12 mouse cellular contexts compared by ENCODE assay signal in the genomic region with DNA sequence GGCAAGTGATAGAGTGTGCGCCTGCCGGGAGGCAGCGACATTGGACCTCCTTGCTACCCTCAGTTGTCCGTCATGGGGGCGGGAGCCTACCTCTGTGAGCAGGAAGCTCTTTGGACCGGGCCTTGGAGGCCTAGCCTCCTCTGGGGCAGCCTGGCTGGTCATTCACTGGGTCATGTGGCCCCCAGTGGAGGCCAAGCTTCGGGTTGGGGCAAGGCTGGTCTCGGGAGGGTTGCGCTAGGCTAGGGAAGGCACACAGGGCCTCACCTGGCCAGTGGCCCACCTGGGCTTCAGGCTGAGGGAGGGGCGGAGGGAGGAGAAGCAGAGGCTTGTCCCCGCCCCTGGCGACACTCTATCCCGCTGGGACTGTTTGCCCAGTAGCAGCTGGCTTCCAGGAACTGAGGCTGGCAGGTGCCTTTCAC. TPM values are rescaled to one million over a fixed set of nuclear protein-coding genes. Genes with fewer than 3 reads are reported as not detected.
DNase-seq lines count a peak whose midpoint lies in the region; ATAC-seq lines count a peak whose summit lies in the region.
"Had no signal": no experiment of that assay in that cellular context is flagged by ENCODE, and none has a peak within 500 bp of the region (broad histone marks: within the 10 kb centered on the region; RNA-seq: fewer than 3 reads in every experiment).

No protein-coding gene starts in this region.

- WGBS in neural tube, embryonic 12.5 days, result 11% methylated on average over 13 of the region's 13 CpGs
- WGBS in liver, embryonic 12.5 days (ENCODE audit: insufficient replicate concordance), result 33% methylated on average over 13 of the region's 13 CpGs
- WGBS in stomach, embryonic 15.5 days, result 6% methylated on average over 12 of the region's 13 CpGs
- 17% methylated on average over 13 of the region's 13 CpGs for WGBS in midbrain, embryonic 15.5 days

- H3K27ac ChIP-seq in neural tube, embryonic 12.5 days, result no peak overlapping the region
- peak overlapping the region; percentile 54 for H3K27ac ChIP-seq in liver, embryonic 12.5 days
- H3K27ac ChIP-seq in stomach, embryonic 15.5 days, result peak overlapping the region; percentile 83
- H3K27ac ChIP-seq in midbrain, embryonic 15.5 days, result no peak overlapping the region

- H3K9ac ChIP-seq in neural tube, embryonic 12.5 days, result 0 out of 2 replicates have a peak overlapping the region, but pooled peaks have one; percentile 8
- H3K9ac ChIP-seq in liver, embryonic 12.5 days, result peak overlapping the region; percentile 45
- H3K9ac ChIP-seq in stomach, embryonic 15.5 days, result 0 out of 2 replicates have a peak overlapping the region, but pooled peaks have one; percentile 9
- H3K9ac ChIP-seq in midbrain, embryonic 15.5 days, result no peak overlapping the region

- no peak overlapping the region for H3K4me2 ChIP-seq in neural tube, embryonic 12.5 days (replicated peaks)
- peak overlapping the region; percentile 12; the same call in 1 of the 2 replicates for H3K4me2 ChIP-seq in liver, embryonic 12.5 days
- peak overlapping the region; percentile 43 for H3K4me2 ChIP-seq in stomach, embryonic 15.5 days
- H3K4me2 ChIP-seq in midbrain, embryonic 15.5 days, result no peak overlapping the region

- H3K36me3 ChIP-seq in neural tube, embryonic 12.5 days, result no peaks in the 10 kb centered on the region
- no peaks in the 10 kb centered on the region for H3K36me3 ChIP-seq in liver, embryonic 12.5 days
- no peaks in the 10 kb centered on the region for H3K36me3 ChIP-seq in stomach, embryonic 15.5 days
- H3K36me3 ChIP-seq in midbrain, embryonic 15.5 days (replicated peaks), result no peaks in the 10 kb centered on the region

- H3K4me1 ChIP-seq in neural tube, embryonic 12.5 days, result peaks cover 4% of the 10 kb centered on the region
- H3K4me1 ChIP-seq in liver, embryonic 12.5 days, result peaks cover 93% of the 10 kb centered on the region
- peaks cover 5% of the 10 kb centered on the region; the same call in 1 of the 2 replicates for H3K4me1 ChIP-seq in stomach, embryonic 15.5 days
- H3K4me1 ChIP-seq in midbrain, embryonic 15.5 days, result no peaks in the 10 kb centered on the region

- no peak for ATAC-seq in neural tube, embryonic 12.5 days (ENCODE audit: low FRiP score, low read depth)
- ATAC-seq in liver, embryonic 12.5 days, result no peak
- peak; percentile 71 for ATAC-seq in stomach, embryonic 15.5 days (ENCODE audit: insufficient read depth, low FRiP score, low read depth)
- no peak for ATAC-seq in midbrain, embryonic 15.5 days (replicated peaks)

- no peak for DNase-seq in neural tube, embryonic 10.5 days (ENCODE audit: extremely low spot score, low spot score)
- DNase-seq in kidney, adult 18-20 months, result peak; percentile 88
- no peak for DNase-seq in spleen, postnatal 10 days (ENCODE audit: low spot score in 2 of 2)
- DNase-seq in embryo, embryonic 9.5 days (ENCODE audit: extremely low spot score), result no peak
- DNase-seq: adrenal gland, adult 8-10 months; left cerebral cortex, postnatal 4 days had no signal

- H3K4me3 ChIP-seq in neural tube, embryonic 12.5 days, result no peak overlapping the region
- H3K4me3 ChIP-seq in liver, embryonic 12.5 days, result no peak overlapping the region
- peak overlapping the region; percentile 40 for H3K4me3 ChIP-seq in stomach, embryonic 15.5 days (replicated peaks)
- no peak overlapping the region for H3K4me3 ChIP-seq in midbrain, embryonic 15.5 days

- H3K9me3 ChIP-seq in neural tube, embryonic 12.5 days, result no peaks in the 10 kb centered on the region
- no peaks in the 10 kb centered on the region for H3K9me3 ChIP-seq in liver, embryonic 12.5 days (replicated peaks)
- H3K9me3 ChIP-seq in stomach, embryonic 15.5 days, result no peaks in the 10 kb centered on the region
- no peaks in the 10 kb centered on the region for H3K9me3 ChIP-seq in midbrain, embryonic 15.5 days

- peaks cover 32% of the 10 kb centered on the region for H3K27me3 ChIP-seq in neural tube, embryonic 12.5 days (replicated peaks)
- H3K27me3 ChIP-seq in liver, embryonic 12.5 days (replicated peaks), result peaks cover 23% of the 10 kb centered on the region
- H3K27me3 ChIP-seq in stomach, embryonic 15.5 days (replicated peaks), result 0 out of 2 replicates have a peak, but pooled peaks cover 5% of the 10 kb centered on the region
- H3K27me3 ChIP-seq in midbrain, embryonic 15.5 days (replicated peaks), result peaks cover 16% of the 10 kb centered on the region

RNA-seq across cellular contexts. Expression of a gene that starts 5.7 kb away (rescaled TPM):
- polyA plus RNA-seq in neural tube, embryonic 12.5 days (2016; fragmentation: Nextera tagmentation; extraction: Ambion mirVana), result 0.29 and 0.68 TPM in 2 replicates
- 1.6 TPM in 2 replicates for polyA plus RNA-seq in liver, embryonic 12.5 days (2016; fragmentation: Nextera tagmentation; extraction: Ambion mirVana)
- 27.8 and 32.3 TPM in 2 replicates for polyA plus RNA-seq in stomach, embryonic 15.5 days (2015; fragmentation: Nextera tagmentation; extraction: Ambion mirVana)
- polyA plus RNA-seq in midbrain, embryonic 15.5 days (2015; fragmentation: Nextera tagmentation; extraction: Ambion mirVana), result 0.14 and 0.30 TPM in 2 replicates

RNA-seq across cellular contexts. Expression of a gene that starts 12.2 kb away (rescaled TPM):
- not detected in 2 replicates for polyA plus RNA-seq in neural tube, embryonic 12.5 days (2016; fragmentation: Nextera tagmentation; extraction: Ambion mirVana)
- polyA plus RNA-seq in liver, embryonic 12.5 days (2016; fragmentation: Nextera tagmentation; extraction: Ambion mirVana), result not detected in 2 replicates
- not detected in 2 replicates for polyA plus RNA-seq in stomach, embryonic 15.5 days (2015; fragmentation: Nextera tagmentation; extraction: Ambion mirVana)
- polyA plus RNA-seq in midbrain, embryonic 15.5 days (2015; fragmentation: Nextera tagmentation; extraction: Ambion mirVana), result not detected in 2 replicates
- polyA plus RNA-seq: G1E; heart, embryonic 14.5 days had no signal

RNA-seq across cellular contexts. Expression of a gene that starts 12.7 kb away (rescaled TPM):
- polyA plus RNA-seq in neural tube, embryonic 12.5 days (2016; fragmentation: Nextera tagmentation; extraction: Ambion mirVana), result 68.5 and 70.2 TPM in 2 replicates
- 75.6 and 80.9 TPM in 2 replicates for polyA plus RNA-seq in liver, embryonic 12.5 days (2016; fragmentation: Nextera tagmentation; extraction: Ambion mirVana)
- 73.5 and 74.9 TPM in 2 replicates for polyA plus RNA-seq in stomach, embryonic 15.5 days (2015; fragmentation: Nextera tagmentation; extraction: Ambion mirVana)
- polyA plus RNA-seq in midbrain, embryonic 15.5 days (2015; fragmentation: Nextera tagmentation; extraction: Ambion mirVana), result 74.0 and 78.2 TPM in 2 replicates

RNA-seq across cellular contexts. Expression of a gene that starts 22.7 kb away (rescaled TPM):
- polyA plus RNA-seq in neural tube, embryonic 12.5 days (2016; fragmentation: Nextera tagmentation; extraction: Ambion mirVana), result 12.8 and 12.9 TPM in 2 replicates
- 47.7 and 48.9 TPM in 2 replicates for polyA plus RNA-seq in liver, embryonic 12.5 days (2016; fragmentation: Nextera tagmentation; extraction: Ambion mirVana)
- 16.1 and 18.3 TPM in 2 replicates for polyA plus RNA-seq in stomach, embryonic 15.5 days (2015; fragmentation: Nextera tagmentation; extraction: Ambion mirVana)
- 18.2 and 18.8 TPM in 2 replicates for polyA plus RNA-seq in midbrain, embryonic 15.5 days (2015; fragmentation: Nextera tagmentation; extraction: Ambion mirVana)

RNA-seq across cellular contexts. Expression of a gene that starts 38.5 kb away (rescaled TPM):
- polyA plus RNA-seq in neural tube, embryonic 12.5 days (2016; fragmentation: Nextera tagmentation; extraction: Ambion mirVana), result 33.7 and 34.3 TPM in 2 replicates
- polyA plus RNA-seq in liver, embryonic 12.5 days (2016; fragmentation: Nextera tagmentation; extraction: Ambion mirVana), result 21.8 and 23.3 TPM in 2 replicates
- 19.2 and 21.3 TPM in 2 replicates for polyA plus RNA-seq in stomach, embryonic 15.5 days (2015; fragmentation: Nextera tagmentation; extraction: Ambion mirVana)
- 32.8 and 34.3 TPM in 2 replicates for polyA plus RNA-seq in midbrain, embryonic 15.5 days (2015; fragmentation: Nextera tagmentation; extraction: Ambion mirVana)

Comparison
In these comparisons a context has a peak if more than half of its experiments do, and no peak if none do; other contexts are left out.
1. H3K27ac ChIP-seq: peak in liver, embryonic 12.5 days (single experiment) and stomach, embryonic 15.5 days (single experiment); none in neural tube, embryonic 12.5 days (single experiment) and midbrain, embryonic 15.5 days (single experiment).
2. H3K4me2 ChIP-seq: peak in liver, embryonic 12.5 days (single experiment) and stomach, embryonic 15.5 days (single experiment); none in neural tube, embryonic 12.5 days (single experiment) and midbrain, embryonic 15.5 days (single experiment).
3. RNA of a gene that starts 5.7 kb away (polyA plus RNA-seq): 27.8 to 32.3 TPM in stomach, embryonic 15.5 days; 1.6 TPM in liver, embryonic 12.5 days, 0.29 to 0.68 TPM in neural tube, embryonic 12.5 days and 0.14 to 0.30 TPM in midbrain, embryonic 15.5 days; every median in the first group is over 10 times any median in the second.